Mouse (Mus musculus) CD4-positive helper T cell, adult 2 months (primary cell): Measurements from ENCODE around the gene Dnaja2.

Source experiments
- DNase-seq: peaks from one replicate; pipeline ENCODE4 v3.0.0-alpha.2; 2012; ENCODE audit warnings: low read depth, missing footprints, low spot score

Gene Dnaja2

DNA sequence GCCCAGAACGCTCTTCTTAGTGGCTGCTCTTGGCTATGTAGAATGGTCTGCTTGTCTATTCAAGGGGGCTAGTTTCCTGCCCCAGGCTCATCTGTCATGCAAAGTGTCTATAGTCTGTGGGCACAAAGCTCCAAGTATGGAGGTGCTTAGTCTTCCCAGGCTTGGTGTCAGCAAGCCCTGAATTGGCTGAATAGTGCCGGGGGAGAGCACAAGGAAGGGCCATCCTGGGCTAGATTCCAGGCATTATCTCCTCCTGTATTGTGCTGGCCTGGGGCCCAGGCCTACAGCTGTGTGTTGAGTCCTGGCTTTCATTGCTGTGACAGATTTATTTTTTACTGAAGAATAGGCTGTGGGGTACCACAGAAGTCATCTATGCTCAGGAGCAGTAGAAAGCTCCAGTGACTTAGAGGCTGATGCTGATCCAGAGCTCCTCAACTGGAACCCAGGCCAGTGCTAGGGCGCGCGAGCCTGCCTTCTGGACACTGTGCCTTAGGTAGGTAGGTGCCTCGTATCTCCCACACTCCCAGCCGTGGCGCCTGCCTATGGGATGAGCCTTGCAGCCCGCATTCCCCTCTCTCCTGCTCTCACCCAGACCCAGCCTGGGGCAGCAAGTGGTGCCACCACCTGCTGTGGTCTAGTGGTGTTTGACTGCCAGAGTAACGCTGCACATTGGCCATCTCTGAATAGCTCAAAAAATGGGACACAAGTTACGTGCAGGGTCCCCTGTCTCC lies 54.0 kb downstream of the Dnaja2 start:
- no peak for DNase-seq

DNA sequence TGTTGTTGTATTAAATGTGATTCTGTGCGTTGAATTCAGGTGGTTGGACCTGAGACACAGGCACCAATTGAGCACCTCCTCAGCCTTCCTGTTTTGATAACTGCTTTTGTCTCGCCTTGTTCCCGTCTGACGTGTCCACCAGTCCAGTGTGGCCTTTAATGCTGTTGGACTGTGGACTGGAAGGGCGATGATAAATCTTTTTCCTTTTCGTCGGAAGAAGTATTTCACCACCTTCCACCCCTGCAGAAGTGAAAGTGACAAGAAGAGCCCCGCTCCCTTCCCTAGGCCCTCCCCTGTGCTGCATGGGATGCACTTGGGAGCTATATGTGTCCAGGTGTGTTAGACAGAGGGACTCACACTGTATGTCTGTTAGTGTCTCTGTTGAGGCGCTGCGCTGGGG lies 54.7 kb downstream of the Dnaja2 start:
- DNase-seq = no peak

DNA sequence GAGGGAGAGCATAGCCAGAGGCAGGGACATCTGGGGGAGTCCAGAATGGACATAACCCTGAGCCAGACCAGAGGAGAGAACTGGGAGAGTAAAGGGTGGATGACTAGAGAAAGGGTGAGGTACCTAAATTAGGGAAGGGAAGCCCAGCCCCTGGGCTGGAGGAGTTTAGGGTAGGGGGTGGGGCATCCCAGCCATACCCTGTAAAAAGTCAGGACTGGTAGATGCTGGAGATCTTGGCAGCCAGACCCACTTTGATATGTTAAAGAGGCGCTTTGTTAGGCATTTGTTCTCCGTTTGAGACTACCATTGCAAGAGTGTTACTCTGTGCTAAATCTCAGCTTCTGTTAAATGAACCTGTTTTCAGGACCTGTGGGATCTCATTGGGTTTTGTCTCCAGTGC lies 56.6 kb downstream of the Dnaja2 start:
- no peak for DNase-seq

DNA sequence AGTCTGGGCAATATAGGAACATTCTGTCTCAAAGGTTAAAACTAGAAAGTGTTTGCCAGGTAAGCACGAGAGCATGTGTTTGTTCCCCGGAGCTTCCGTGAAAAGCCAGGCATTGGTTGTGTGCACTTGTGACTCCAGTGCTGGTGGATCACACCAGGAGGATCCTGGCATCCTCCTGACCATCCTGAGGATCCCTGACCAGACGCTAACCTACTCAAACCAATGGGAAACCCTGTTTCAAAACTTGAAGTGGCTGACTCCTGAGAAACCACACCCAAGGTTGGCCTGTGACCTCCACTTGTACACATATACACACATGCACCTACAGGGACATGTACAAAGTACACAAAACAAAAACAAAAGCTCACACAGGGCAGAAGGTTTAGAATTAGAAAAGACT lies 58.4 kb downstream of the Dnaja2 start:
- no peak for DNase-seq

DNA sequence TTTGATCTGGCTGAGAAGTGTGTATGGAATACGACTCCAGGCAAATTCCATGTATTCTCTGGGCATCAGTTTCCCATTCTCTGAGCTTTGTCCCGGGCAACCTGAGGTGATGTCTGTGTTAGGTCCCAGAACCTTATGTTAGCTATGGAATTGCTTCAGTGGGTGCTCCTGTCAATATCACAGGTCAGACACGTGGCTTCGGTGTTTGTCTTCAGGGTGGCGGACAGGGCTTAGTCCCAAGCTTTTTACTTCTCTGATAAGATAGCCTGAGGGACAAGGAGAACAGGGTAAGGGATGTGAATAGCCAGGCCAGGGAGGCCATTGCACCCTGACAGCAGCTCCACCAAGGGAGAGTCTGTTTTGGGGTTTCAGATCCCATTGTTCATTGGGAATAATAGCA lies 59.0 kb downstream of the Dnaja2 start:
- DNase-seq = no peak

DNA sequence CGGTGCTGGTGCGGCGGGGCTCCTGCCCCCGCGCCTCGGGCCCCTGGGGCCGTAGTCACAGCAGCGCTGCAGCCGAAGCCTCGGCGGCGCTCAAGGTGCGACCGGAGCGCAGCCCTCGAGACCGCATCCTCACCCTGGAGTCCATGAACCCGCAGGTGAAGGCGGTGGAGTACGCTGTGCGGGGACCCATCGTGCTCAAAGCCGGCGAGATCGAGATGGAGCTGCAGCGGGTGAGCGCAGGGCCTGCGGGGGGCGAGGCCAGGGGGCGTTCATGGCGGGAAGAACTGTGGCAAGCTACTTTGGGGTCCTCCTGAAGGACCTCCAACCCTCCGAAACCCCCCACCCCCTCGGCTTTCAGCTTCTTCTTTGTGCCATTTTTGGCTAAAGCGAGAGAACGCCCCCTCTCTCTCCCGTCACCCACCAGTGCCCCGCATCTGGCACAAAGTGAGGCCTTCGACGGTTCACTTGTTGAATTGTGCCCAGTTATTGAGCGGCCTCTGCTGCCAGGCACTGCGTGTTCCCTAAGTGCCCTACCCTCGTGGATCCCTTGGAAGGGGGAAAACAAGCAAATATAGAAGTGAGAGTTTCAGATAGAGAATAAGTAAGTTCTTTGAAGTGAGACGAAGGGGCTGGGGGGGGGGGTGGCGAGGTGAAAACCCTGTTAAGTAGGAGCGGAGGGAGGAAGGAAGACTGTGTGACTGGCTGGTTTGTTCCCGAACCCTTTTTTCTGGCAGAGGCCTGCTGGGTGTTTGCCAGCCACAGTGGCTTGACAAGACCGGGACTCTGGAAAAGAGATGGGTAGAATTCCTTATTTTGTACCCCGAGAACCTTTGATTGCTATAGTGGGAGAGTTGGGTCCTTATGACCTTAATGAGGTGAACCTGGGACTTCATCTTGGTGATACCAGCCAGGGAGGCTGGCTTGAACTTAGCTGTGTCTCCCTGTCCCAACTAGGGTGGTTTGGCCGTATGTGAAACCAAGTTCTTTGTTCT lies 61.9 kb downstream of the Dnaja2 start:
- DNase-seq = no peak

DNA sequence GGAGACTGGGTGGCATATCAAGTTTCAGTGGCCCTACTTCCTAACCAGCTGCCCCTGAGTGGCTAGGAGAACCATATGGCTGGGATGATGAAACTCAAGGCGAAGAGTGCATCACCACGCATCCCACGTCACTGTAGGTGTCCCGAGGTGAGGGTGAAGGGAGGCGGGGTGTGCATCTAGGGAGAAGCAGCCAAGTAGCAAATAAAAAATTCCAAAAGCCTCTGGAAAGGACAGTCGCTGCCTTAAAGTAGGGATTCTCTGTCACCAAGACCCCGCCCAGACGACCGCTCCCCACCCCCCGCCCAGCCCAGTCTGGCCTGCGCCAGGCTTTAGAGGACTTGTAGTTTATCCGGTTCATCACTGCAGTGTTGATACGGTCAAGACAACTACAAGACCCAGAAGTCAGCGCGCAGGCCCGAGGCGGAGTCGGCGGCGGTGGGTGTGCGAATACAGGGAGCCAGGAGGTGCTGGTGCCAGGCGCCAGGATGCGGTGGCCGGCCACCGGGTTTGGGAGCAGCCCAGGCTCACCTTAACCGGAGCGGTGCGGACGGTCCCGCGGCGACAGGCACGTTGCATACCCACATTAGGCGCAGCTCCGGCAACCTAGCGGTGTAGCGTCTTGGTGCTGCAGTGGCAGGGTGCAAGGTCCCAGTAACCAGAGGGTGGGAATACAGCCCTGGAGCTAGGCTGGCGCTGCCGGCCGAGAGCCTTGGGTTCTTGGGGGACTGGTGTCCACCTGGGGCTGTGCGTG lies 62.8 kb downstream of the Dnaja2 start, which contains the start of gene Gpt2:
Gpt2 (plus strand) TSS at position 452 of the 751 bp plus-strand sequence.
- DNase-seq = peak; percentile 87

DNA sequence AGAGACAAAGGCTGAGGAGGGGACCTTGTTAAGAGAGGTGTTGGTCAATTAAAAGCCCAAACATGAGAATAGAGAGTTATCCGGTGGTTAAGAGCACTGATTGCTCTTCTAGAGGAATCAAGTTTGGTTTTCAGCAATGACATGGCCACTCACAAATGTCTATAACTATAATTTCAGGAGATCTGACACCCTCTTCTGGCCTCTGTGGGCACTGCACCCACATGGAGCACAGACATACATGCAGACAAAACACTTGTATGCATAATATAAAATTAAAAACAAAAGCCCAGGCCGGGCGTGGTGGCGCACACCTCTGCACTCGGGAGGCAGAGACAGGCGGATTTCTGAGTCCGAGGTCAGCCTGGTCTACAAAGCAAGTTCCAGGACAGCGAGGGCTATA lies 65.6 kb downstream of the Dnaja2 start:
- no peak for DNase-seq

DNA sequence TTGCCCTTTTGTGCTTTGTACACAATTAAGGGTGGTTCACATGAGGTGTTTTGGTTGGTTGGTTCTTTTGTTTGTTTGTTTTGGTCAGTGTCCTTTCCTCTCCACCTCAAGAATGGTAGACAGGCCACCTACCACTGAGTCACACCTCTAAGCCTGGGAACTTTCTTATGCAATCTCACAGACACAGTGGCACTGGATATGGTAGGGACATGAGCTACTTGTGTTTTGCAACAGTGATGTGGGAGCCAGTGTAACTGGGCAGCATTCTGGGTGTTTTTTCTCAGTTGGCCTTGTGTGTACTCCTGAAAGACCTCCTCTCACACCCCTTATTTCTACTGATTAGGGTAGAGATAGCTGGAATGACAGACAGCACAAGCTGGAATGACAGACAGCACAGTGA lies 66.5 kb downstream of the Dnaja2 start:
- no peak for DNase-seq

DNA sequence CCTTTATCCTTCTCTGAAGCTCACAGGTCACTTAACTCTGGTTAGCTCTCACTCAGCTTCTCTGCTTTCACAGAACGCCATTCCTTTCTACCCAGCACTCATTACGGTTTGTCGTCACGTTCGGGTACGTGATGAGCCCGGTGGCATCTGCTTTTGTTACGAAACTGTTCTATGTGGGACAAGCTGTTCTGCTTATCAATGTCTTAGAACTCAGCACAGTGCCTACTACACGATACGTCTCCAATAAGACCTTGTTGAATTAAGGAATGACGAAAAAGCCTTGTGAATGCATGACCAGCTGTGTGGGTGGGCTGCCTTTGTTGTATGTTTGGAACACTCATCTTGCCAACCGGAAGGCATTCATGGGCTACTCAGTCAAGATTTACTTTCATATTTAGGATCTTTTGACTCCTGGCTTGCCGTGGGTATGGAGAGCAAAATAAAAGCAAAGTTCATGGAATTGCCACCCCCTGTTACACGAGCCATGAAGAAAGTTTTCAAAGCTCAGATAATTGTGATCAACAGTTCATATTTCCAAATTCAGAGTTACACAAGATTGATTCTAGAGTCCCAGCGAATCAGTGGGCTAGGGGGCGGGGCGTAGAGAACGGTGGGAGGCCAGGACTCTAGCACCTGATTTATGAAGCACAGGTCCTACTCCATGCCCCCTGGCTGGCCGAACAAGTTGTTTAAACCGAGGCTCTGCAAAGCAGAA lies 67.1 kb downstream of the Dnaja2 start:
- no peak for DNase-seq
